Mouse (Mus musculus) brain, embryonic 14.5 days (tissue): ENCODE measurements around the gene Csrnp3. TPM values are rescaled to one million over a fixed set of nuclear protein-coding genes. Genes with fewer than 3 reads are reported as not detected.

Experiments used
- DNase-seq: peaks from one replicate; pipeline ENCODE4 v3.0.0-alpha.2; 2011; ENCODE audit warnings: low read depth
- CTCF ChIP-seq: fragments of 200-500 bp; IDR thresholded peaks from 2 replicates; pipeline ENCODE4 v1.5.1; 2012; ENCODE audit warnings: inconsistent platforms, mild to moderate bottlenecking, moderate library complexity, borderline replicate concordance; ENCODE audit not compliant: insufficient read depth, insufficient read length; ENCODE audit errors: extremely low read depth
- POLR2A ChIP-seq: fragments of 200-500 bp; IDR thresholded peaks from 2 replicates; pipeline ENCODE4 v1.6.1; 2012; ENCODE audit warnings: mild to moderate bottlenecking, inconsistent platforms, borderline replicate concordance; ENCODE audit not compliant: poor library complexity, insufficient read depth, insufficient read length, severe bottlenecking; ENCODE audit errors: extremely low read depth
- polyA plus RNA-seq: library from polyadenylated mRNA; depleted of rRNA; stranded (reverse); fragments of >200 nt; gene quantifications from 2 replicates; pipeline ENCODE4 v1.2.3, GENCODE M21; 2012

Gene Csrnp3
- polyA plus RNA-seq, 1 experiment = 43.7 TPM

DNA sequence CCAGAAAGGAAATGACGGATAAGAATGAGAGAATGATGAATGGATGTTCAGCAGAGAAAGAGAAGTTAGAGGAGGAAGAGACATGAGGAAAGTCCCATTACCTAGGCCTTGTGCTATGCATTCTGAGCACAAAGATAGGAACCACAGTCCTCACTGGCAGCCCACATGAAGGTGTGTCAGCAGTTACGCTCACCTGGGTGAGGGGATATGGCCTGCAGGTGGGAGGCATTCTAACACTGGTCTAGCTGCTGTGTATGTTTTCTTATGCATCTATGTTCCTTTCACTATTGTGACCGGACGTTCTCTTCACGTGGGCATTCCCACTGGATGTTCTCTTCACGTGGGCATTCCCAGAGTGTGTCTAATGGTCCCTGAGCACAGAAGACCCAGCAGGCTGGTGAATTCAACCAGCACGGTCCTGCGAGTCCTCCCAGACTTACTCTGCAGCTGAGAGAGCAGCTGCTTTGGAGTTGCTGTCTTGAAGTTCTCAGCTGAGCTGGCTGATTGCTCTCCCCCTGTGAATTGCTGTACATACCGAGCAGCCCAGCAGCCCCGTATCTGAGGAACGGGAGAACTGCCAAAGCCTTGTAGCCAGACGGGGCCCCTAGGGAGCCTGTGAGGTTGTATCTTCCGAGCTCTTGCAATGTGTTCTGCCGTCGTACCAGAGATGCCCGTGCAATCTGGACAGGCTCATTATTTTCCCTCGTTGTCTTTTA, 133.9 kb downstream of the Csrnp3 start:
- TF ChIP-seq CTCF = no peak
- TF ChIP-seq POLR2A = no peak
- DNase-seq = peak; percentile 91

DNA sequence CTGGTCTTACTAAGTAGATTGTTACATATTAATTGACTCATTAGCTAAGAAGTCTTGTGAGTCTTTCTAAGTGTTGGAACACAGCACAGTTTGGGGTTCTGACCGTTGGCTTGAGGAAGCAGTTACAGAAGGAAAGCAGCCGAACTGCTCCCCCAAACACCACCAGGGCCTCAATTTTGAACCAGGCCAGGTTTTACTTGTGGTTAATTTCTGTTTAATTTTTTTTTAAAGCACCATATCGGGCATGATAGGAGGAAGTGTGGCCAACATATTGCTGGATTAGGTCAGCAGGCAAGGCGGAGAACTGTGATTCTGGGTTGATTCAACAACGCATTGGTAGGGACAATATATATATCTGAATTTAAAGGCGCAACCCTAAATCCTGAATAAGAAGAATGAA, 135.9 kb downstream of the Csrnp3 start:
- DNase-seq = no peak
- TF ChIP-seq CTCF = no peak
- no peak for TF ChIP-seq POLR2A

DNA sequence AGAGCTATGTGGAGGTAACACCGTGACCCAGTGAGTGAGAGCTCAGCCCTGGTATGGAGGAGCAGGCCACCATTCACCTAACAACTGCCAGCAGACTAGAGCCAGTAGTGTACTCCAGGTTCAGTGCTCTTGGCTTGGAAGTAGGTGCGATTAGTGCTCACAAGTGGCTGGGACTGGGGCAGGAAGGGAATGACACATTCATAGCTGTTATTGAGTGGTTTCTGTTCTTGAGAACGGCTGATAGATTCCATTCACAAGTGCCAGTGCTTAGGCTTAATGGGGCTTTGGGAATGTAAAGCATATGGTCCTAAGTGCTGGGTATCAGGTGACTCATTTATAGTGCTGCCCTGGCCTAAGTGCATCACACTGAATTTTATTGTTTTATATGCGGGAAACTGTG, 136.4 kb downstream of the Csrnp3 start:
- no peak for TF ChIP-seq POLR2A
- no peak for TF ChIP-seq CTCF
- peak; percentile 73 for DNase-seq

DNA sequence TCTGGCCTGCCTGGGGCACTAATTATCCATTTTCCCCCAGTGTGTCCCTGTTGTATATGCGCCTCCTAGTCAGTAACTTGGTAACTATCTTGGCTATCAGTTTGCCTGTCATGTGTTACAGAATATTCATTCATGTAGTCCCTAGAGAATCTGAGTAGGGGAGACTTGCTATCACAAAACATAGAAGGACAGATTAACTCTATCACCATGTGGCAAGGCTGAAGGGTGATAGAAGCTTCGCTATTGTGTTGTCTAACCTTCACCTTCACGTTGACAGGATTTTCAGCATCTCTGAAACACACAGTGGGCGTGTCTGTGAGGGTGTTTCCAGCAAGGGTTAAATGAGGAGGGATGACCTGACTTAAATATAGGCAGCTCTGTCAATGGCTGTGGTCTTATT, 140.1 kb downstream of the Csrnp3 start:
- TF ChIP-seq POLR2A (no peak), CTCF (no peak)
- DNase-seq = peak; percentile 23

DNA sequence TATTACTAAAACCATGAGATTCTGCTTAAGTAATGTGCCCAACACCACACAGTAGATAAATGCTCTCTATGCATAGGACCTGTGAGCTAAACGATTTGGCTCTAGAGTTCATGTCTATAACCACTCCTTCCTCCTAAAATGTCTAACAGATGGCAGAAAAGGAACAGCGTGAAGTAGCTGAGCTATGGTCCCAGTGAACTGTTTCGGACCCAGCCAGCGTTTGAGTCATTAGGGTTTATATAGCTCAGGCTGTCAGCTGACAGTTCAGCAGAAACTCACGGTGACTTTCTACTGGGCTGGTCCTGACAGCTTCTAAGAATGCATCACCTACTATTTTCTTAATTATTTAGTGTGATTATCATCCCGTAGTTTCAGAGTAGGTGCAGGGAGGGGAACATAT, 141.5 kb downstream of the Csrnp3 start:
- no peak for TF ChIP-seq CTCF
- TF ChIP-seq POLR2A = no peak
- DNase-seq = peak; percentile 23

DNA sequence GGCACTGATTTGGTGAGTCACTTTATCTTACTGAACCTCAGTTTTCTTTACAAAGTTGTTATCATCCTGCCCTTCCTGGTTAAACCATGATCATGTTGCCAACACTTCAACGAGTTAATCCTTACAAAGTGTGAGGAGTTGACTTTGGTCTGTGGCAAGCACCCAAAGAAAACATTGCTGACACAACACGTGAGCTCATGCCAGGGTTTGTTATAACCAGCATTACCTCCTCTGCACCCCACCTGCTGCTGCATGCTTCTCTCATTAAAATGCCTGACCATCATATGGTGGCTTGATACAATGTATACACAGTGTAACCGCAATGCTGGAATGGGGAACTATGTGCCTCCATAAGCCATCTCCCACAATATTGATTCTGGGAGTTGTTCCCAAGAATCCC, 142.0 kb downstream of the Csrnp3 start:
- TF ChIP-seq POLR2A = no peak
- TF ChIP-seq CTCF = no peak
- peak; percentile 32 for DNase-seq

DNA sequence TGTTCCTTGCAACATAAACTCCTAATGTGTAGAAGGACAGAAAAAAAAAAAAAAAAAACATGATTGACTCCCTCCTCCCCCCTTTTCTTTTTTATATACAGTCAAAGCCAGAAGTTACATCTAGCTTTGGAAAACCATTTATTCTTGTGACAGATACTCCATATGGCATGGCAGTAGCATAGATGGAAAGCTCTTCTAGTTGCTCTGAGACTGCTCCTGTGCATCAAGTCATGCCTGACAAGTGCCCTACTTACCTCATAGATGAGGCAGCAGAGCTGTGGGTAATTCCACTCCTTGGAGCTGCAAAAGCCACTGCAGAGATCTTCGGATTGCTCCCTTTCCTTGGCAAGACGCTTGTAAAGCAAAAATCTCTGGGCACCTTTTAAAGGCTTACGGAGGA, 143.2 kb downstream of the Csrnp3 start:
- no peak for TF ChIP-seq CTCF
- TF ChIP-seq POLR2A = no peak
- DNase-seq = peak; percentile 48

DNA sequence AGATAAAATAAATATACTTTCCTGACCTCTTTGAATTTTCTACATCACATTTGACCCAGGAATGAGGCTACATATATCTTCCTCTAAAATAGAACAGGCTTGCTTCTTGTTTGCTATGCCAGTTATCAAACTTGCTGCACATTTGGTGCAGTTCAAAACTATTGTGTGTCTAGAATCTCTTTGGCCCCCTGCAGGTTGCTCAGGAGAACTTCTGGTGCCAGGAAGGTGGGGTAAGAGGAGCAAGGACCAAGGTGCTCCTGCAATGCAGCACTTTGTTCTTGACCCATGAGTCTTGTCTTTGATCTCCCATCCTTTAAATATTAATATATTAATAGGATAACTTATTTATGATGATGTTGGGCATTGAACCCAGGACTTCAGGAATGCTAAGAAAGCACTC, 144.5 kb downstream of the Csrnp3 start:
- TF ChIP-seq CTCF = peak; percentile 39; the same call in 1 of the 2 replicates
- no peak for TF ChIP-seq POLR2A
- no peak for DNase-seq

DNA sequence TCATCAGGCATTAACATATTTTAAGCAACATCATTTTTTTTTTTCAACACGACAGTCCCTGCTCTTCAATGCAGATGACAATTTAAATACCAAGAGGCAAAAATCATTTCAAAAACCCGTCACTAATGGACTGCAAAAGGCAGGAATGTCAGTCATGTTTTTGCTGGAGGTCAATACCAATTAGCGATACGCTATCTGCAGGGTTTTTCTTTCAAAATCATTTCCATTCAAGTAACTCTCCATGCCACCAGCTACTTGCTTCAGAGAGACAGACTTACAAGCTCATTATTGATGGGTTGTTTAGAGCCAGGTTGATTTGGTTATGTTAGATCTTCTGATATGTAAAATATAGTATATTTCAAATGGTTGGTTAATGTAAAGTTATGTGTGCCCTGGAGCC, 145.2 kb downstream of the Csrnp3 start:
- no peak for TF ChIP-seq POLR2A
- TF ChIP-seq CTCF = no peak
- DNase-seq = peak; percentile 59

DNA sequence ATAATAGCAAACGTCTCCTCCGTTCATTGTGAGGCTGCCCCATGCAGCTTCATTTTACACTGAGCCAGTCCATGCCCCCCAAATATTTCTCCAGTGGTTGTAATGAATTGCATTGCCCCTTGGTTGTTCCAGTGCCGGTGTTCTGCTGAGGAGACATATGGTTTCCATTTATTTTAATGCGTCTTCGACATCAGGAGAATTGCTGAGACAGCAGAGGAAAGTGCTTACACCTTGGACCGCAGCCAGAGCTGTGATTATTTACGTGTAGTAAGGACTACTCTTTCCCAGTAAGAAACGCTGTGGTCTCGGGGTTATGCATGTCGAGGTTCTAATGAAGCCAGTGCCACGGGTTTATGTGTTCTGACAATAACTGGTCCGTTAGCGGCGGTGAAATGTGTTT, 147.8 kb downstream of the Csrnp3 start:
- DNase-seq = peak; percentile 92
- TF ChIP-seq CTCF = no peak
- TF ChIP-seq POLR2A = no peak

DNA sequence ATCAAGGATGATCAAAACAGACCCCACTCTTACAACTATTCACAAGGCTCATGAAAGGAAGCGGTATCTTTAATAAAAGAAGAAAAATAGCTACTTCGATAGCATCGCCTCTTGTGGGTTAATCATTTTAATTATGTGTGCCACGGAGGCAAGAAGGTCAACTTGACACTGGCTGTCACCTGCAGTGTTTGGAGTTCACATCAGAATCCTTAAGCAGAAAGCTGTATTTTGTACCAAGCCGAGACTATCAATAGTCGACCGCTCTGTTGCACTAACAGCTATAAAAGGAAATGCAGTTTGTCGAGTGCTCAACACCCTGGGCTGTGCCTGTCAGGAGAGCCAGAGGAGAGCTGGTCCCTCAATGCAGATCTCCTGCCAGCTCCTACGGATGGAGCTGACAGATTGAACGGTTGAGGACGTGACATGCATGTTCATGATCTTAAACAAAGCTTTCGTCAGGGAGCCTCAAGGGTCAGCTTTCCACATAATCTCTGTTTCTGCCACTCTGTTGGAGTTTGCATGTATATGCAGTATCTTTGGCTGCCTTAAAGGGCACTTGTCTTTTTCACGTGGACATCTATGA, 149.4 kb downstream of the Csrnp3 start:
- TF ChIP-seq CTCF = no peak
- DNase-seq = peak; percentile 97

DNA sequence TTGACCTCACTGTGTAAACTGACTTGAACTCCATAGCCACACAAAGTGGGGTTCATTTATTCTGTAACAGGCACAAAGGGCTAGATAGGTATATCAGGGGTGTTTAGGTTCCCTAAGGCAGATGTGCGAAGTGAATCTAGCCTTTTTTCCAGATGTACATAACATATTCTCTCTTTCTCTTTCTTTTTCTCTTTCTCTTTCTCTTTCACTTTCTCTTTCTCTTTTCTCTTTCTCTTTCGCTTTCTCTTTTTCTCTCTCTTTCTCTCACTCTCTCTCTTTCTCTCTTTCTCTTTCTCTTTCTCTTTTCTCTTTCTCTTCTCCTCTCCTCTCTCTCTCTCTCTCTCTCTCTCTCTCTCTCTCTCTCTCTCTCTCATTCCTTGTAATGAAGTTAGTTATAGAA, 153.2 kb downstream of the Csrnp3 start:
- DNase-seq = no peak
- TF ChIP-seq POLR2A (no peak), CTCF (no peak)

DNA sequence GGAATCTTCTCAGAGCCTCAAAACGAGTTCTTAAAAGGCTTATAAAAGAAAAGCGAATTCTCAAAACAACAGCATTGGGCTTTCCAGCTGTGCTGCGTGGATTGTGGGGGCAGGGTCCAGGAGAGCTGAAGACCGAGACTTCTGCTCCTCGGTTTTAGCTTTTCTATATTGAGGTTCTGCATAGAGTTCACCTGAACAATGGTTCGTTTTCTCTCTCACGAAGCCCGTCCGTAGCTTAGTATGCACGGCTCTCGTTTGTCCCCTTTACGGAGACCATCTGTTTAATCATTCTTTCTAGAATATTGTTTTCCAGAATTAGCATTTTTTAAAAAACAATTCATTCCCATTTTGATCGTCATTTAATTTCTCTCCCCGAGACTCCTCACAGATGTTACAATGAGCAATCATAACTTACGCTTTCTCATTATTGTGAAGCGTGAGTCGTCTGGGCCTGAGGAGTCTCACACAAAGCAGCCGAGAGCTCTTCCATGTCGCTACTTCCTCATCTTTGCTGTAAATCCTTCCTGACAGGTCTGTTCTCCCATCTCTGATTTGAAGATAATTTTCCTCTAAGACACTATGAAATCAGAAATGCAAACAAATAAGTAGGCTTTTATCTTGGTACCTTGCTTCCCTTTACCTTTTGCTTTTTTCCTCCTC, 163.6 kb downstream of the Csrnp3 start:
- peak; percentile 70 for DNase-seq
- TF ChIP-seq POLR2A (no peak), CTCF (no peak)

DNA sequence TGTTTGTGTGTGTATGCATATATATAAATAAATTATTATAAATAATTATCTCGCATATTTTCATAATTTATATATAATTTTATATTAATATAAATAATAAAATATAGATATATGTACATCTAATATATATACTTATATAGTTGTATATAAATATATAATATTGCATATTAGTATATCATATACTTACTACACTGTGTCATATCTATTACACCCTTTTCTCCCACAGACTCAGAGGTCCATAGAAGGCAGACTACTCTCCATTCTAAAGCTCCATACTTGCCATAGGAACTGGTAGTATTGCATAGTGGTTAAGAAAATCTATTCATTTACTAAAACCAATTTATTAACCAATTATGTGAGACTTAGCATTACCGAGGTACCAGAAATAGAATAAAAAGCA, 164.1 kb downstream of the Csrnp3 start:
- TF ChIP-seq CTCF = no peak
- TF ChIP-seq POLR2A = no peak
- DNase-seq = no peak

DNA sequence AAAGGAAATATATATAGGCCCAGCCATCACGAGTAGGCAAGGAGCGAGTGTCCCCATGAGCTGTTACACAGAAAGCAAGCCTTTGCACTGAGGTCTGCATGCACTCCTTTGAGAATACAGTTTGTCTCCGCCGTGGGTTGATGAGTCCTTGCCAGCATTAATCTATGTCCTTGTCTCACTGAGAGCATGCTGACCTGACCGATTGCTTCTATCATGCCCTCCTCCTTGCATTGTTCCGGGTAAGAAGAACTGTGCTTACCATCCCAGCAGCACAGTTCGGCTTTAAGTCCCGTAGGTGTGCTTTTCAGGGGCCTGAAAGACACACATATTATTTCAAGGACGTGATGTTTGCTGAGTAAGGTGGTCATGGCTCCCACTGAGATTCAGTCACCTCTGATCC, 173.1 kb downstream of the Csrnp3 start:
- no peak for TF ChIP-seq CTCF
- TF ChIP-seq POLR2A = no peak
- no peak for DNase-seq

DNA sequence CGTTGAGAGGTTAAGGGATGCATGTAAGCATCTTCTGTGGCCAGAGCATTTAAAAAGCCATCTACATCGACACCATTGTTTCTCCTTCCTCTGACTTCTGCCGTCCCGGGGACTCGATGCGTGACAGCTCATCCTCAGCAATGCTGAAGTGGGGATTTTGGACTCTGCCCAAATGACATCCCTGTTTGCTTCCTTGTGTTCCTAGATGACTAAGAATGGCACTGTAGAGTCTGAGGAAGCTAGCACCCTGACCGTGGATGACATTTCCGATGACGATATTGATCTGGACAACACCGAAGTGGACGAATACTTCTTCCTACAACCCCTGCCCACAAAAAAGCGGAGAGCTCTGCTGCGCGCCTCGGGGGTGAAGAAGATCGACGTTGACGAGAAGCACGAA, 173.7 kb downstream of the Csrnp3 start:
- no peak for DNase-seq
- TF ChIP-seq CTCF (no peak), POLR2A (no peak)
